Mouse (Mus musculus) thymus, adult 2 months (tissue): ENCODE data around the gene Pitpnb. TPM values are rescaled to one million over a fixed set of nuclear protein-coding genes. Genes with fewer than 3 reads are reported as not detected.

ENCODE experiments used
- DNase-seq: peaks from one replicate; pipeline ENCODE4 v3.0.0; 2021
- H3K27ac ChIP-seq: fragments of 200-500 bp; 2 replicates; pipeline ENCODE4 v1.5.1; 2012; ENCODE audit warnings: low read length, control low read depth; ENCODE audit not compliant: control insufficient read depth, insufficient read depth
- H3K27me3 ChIP-seq: fragments of 200-500 bp; 2 replicates; pipeline ENCODE4 v1.6.1; 2012; ENCODE audit warnings: mild to moderate bottlenecking, low read length, moderate library complexity, mixed read lengths; ENCODE audit not compliant: control insufficient read depth, insufficient read depth
- H3K36me3 ChIP-seq: fragments of 200-500 bp; 2 replicates; pipeline ENCODE4 v1.6.1; 2012; ENCODE audit warnings: mild to moderate bottlenecking, low read length, moderate library complexity; ENCODE audit not compliant: control insufficient read depth, insufficient read depth
- H3K4me1 ChIP-seq: fragments of 200-500 bp; replicated peaks from 2 replicates; pipeline ENCODE4 v1.6.1; 2012; ENCODE audit warnings: low read length; ENCODE audit not compliant: control insufficient read depth, insufficient read depth
- H3K4me3 ChIP-seq: fragments of 200-500 bp; 2 replicates; pipeline ENCODE4 v1.5.1; 2012; ENCODE audit warnings: mild to moderate bottlenecking, low read length, control low read depth, moderate library complexity; ENCODE audit not compliant: control insufficient read depth, insufficient read depth
- CTCF ChIP-seq: fragments of 200-500 bp; IDR thresholded peaks from 2 replicates; pipeline ENCODE4 v1.5.1; 2012; ENCODE audit warnings: mild to moderate bottlenecking, control low read depth, low read length, moderate library complexity, borderline replicate concordance; ENCODE audit not compliant: control insufficient read depth, poor library complexity, insufficient read depth; ENCODE audit errors: extremely low read depth
- POLR2A ChIP-seq: fragments of 200-500 bp; IDR thresholded peaks from 2 replicates; pipeline ENCODE4 v1.6.1; 2012; ENCODE audit warnings: mild to moderate bottlenecking, low read length, control low read depth, moderate library complexity; ENCODE audit not compliant: control insufficient read depth, poor library complexity, insufficient read depth; ENCODE audit errors: extremely low read depth
- WGBS: fragments of 180-500 bp; shearing (Covaris S2); methylation state at CpG from one replicate; pipeline ENCODE4 v1.1.7; 2018; 5-methylcytosine and 5-hydroxymethylcytosine counted together
- polyA plus RNA-seq: library from polyadenylated mRNA; depleted of rRNA; stranded (reverse); fragments of >200 nt; gene quantifications from 2 replicates; pipeline ENCODE4 v1.2.3, GENCODE M21; 2012; rRNA removed

The Pitpnb gene
- polyA plus RNA-seq, 1 experiment, result 79.4 TPM

- DNase-seq, result no peak
- 73% methylated on average over 7 of the region's 7 CpGs for WGBS
- no peak overlapping the region for H3K27ac ChIP-seq
- H3K27me3 ChIP-seq, result 0 out of 2 replicates have a peak, but pooled peaks cover 2% of the 10 kb centered on the region
- no peaks in the 10 kb centered on the region for H3K36me3 ChIP-seq
- no peak overlapping the region for H3K4me3 ChIP-seq
- H3K4me1 ChIP-seq, result peaks cover 11% of the 10 kb centered on the region
- no peak for TF ChIP-seq CTCF
- no peak for TF ChIP-seq POLR2A
These were observed 99.2 kb downstream of the Pitpnb start for GRCm38 (mm10) chr5:111429726-111430125.

- Histone ChIP-seq H3K4me1 (peaks cover 16% of the 10 kb centered on the region), H3K27ac (no peak overlapping the region), H3K27me3 (no peaks in the 10 kb centered on the region), H3K36me3 (no peaks in the 10 kb centered on the region), H3K4me3 (no peak overlapping the region)
- WGBS, result 82% methylated on average over 11 of the region's 11 CpGs
- TF ChIP-seq CTCF (no peak), POLR2A (no peak)
- DNase-seq, result no peak
These were observed 100.6 kb downstream of the Pitpnb start for GRCm38 (mm10) chr5:111431007-111431730.

- TF ChIP-seq CTCF (no peak), POLR2A (no peak)
- H3K4me3 ChIP-seq, result no peak overlapping the region
- no peaks in the 10 kb centered on the region for H3K36me3 ChIP-seq
- peaks cover 22% of the 10 kb centered on the region for H3K4me1 ChIP-seq
- no peaks in the 10 kb centered on the region for H3K27me3 ChIP-seq
- no peak for DNase-seq
- WGBS, result 40% methylated on average over 5 of the region's 5 CpGs
- no peak overlapping the region for H3K27ac ChIP-seq
These were observed 102.3 kb downstream of the Pitpnb start for GRCm38 (mm10) chr5:111432842-111433241.

- no peak overlapping the region for H3K4me3 ChIP-seq
- TF ChIP-seq POLR2A (no peak), CTCF (no peak)
- no peak for DNase-seq
- no peaks in the 10 kb centered on the region for H3K36me3 ChIP-seq
- no peak overlapping the region for H3K27ac ChIP-seq
- WGBS, result 71% methylated on average over 16 of the region's 16 CpGs
- peaks cover 22% of the 10 kb centered on the region for H3K4me1 ChIP-seq
- no peaks in the 10 kb centered on the region for H3K27me3 ChIP-seq
These were observed 103.8 kb downstream of the Pitpnb start for GRCm38 (mm10) chr5:111434342-111434842.

GRCm38 (mm10) chr5:111436260-111436659 lies 105.7 kb downstream of the Pitpnb start:
- no peak for DNase-seq
- Histone ChIP-seq H3K27ac (no peak overlapping the region), H3K36me3 (no peaks in the 10 kb centered on the region), H3K27me3 (no peaks in the 10 kb centered on the region), H3K4me3 (no peak overlapping the region), H3K4me1 (peaks cover 25% of the 10 kb centered on the region)
- TF ChIP-seq CTCF (no peak), POLR2A (no peak)
- WGBS, result 48% methylated on average over 7 of the region's 7 CpGs

- no peak for DNase-seq
- no peak for TF ChIP-seq POLR2A
- no peaks in the 10 kb centered on the region for H3K27me3 ChIP-seq
- 91% methylated on average over 7 of the region's 7 CpGs for WGBS
- no peak overlapping the region for H3K4me3 ChIP-seq
- H3K36me3 ChIP-seq, result no peaks in the 10 kb centered on the region
- H3K4me1 ChIP-seq, result peaks cover 19% of the 10 kb centered on the region
- no peak overlapping the region for H3K27ac ChIP-seq
These were observed 106.6 kb downstream of the Pitpnb start for GRCm38 (mm10) chr5:111437205-111437604.

Other genes with a start within 250 kb of the Pitpnb start
- 2.4 and 3.4 TPM in 2 replicates for gene Mn1, start 86.6 kb downstream of the Pitpnb start, polyA plus RNA-seq